Mouse (Mus musculus) myocyte (in vitro differentiated cells): Measurements from ENCODE around the gene Tmc8. TPM values are rescaled to one million over a fixed set of nuclear protein-coding genes. Genes with fewer than 3 reads are reported as not detected.

ENCODE experiments used
- H3K27me3 ChIP-seq: one replicate; pipeline ENCODE4 v1.6.1; 2011; ENCODE audit not compliant: control insufficient read depth, insufficient read depth, insufficient read length
- H3K36me3 ChIP-seq: one replicate; pipeline ENCODE4 v1.6.1; 2011; ENCODE audit not compliant: control insufficient read depth, insufficient read depth
- H3K4me2 ChIP-seq: one replicate; pipeline ENCODE4 v1.6.1; 2011; ENCODE audit warnings: low read depth, control low read depth
- H3K4me3 ChIP-seq: one replicate; pipeline ENCODE4 v1.5.1; 2011; ENCODE audit warnings: mild to moderate bottlenecking, control low read depth, moderate library complexity
- H3K79me2 ChIP-seq: one replicate; pipeline ENCODE4 v1.6.1; 2011; ENCODE audit not compliant: control insufficient read depth, insufficient read depth
- H3ac ChIP-seq: one replicate; pipeline ENCODE4 v1.6.1; 2011; ENCODE audit not compliant: control insufficient read depth, insufficient read length
- CEBPB ChIP-seq: IDR thresholded peaks from 2 replicates; pipeline ENCODE4 v1.6.1; 2011; ENCODE audit warnings: mild to moderate bottlenecking, moderate library complexity; ENCODE audit not compliant: poor library complexity, insufficient read depth, severe bottlenecking
- E2F4 ChIP-seq: IDR thresholded peaks from one replicate; pipeline ENCODE4 v1.6.1; 2011; ENCODE audit warnings: mild to moderate bottlenecking, control low read depth, moderate library complexity; ENCODE audit not compliant: insufficient read depth
- MAX ChIP-seq: IDR thresholded peaks from one replicate; pipeline ENCODE4 v1.6.1; 2011; ENCODE audit warnings: low read depth, mild to moderate bottlenecking, control low read depth
- MYOD1 ChIP-seq, 3 experiments: IDR thresholded peaks; one replicate each; pipeline ENCODE4 v1.6.1; 2011; ENCODE audit warnings: control low read depth in 2 of 3, low read depth in 2 of 3, mild to moderate bottlenecking in 2 of 3, moderate library complexity in 1 of 3; ENCODE audit not compliant: insufficient read length in 2 of 3, control insufficient read depth in 1 of 3
- MYOG ChIP-seq, 3 experiments: IDR thresholded peaks; one replicate each; pipeline ENCODE4 v1.6.1; 2011; ENCODE audit warnings: control low read depth in 2 of 3, low read depth in 2 of 3, mild to moderate bottlenecking in 2 of 3; ENCODE audit not compliant: insufficient read length in 2 of 3, control insufficient read depth in 1 of 3, insufficient read depth in 1 of 3
- POLR2A ChIP-seq: IDR thresholded peaks from one replicate; pipeline ENCODE4 v1.6.1; 2011; ENCODE audit warnings: low read depth, mild to moderate bottlenecking, control low read depth, moderate library complexity; ENCODE audit not compliant: insufficient read length
- POLR2AphosphoS2 ChIP-seq: IDR thresholded peaks from one replicate; pipeline ENCODE4 v1.6.1; 2011; ENCODE audit warnings: low read depth, control low read depth; ENCODE audit not compliant: insufficient read length
- REST ChIP-seq: IDR thresholded peaks from one replicate; pipeline ENCODE4 v1.6.1; 2011; ENCODE audit warnings: mild to moderate bottlenecking, control low read depth, moderate library complexity; ENCODE audit not compliant: insufficient read depth, insufficient read length
- SRF ChIP-seq: IDR thresholded peaks from one replicate; pipeline ENCODE4 v1.6.1; 2011; ENCODE audit warnings: low read depth; ENCODE audit not compliant: control insufficient read depth, insufficient read length
- TCF12 ChIP-seq: IDR thresholded peaks from one replicate; pipeline ENCODE4 v1.6.1; 2011; ENCODE audit warnings: mild to moderate bottlenecking, control low read depth; ENCODE audit not compliant: poor library complexity, insufficient read depth, severe bottlenecking
- TCF3 ChIP-seq: IDR thresholded peaks from one replicate; pipeline ENCODE4 v1.6.1; 2011; ENCODE audit warnings: low read depth, control low read depth; ENCODE audit not compliant: insufficient read length
- USF1 ChIP-seq: IDR thresholded peaks from one replicate; pipeline ENCODE4 v1.6.1; 2011; ENCODE audit warnings: low read depth, mild to moderate bottlenecking, control low read depth, moderate library complexity
- polyA plus RNA-seq: library from polyadenylated mRNA; unstranded; fragments of >200 nt; fragmentation: generic; extraction: Trizol; gene quantifications from one replicate; pipeline ENCODE4 v1.2.1, GENCODE M21; 2012; ENCODE audit warnings: missing spikeins

The Tmc8 gene
- polyA plus RNA-seq, 1 experiment = 0.19 TPM

GRCm38 (mm10) chr11:117797511-117798159 lies 15.8 kb downstream of the Tmc8 start, which contains the start of gene 6030468B19Rik:
6030468B19Rik (plus strand) TSS chr11:117797660.
- Histone ChIP-seq H3K4me3 (no peak within 1 kb of the TSS), H3K27me3 (no peaks in the 10 kb centered on the region)

GRCm38 (mm10) chr11:117798160-117798541 lies 16.3 kb downstream of the Tmc8 start:
- Histone ChIP-seq H3K4me2 (no peak overlapping the region), H3ac (no peak overlapping the region), H3K36me3 (no peaks in the 10 kb centered on the region), H3K79me2 (no peaks in the 10 kb centered on the region), H3K27me3 (no peaks in the 10 kb centered on the region), H3K4me3 (no peak overlapping the region)
- TF ChIP-seq USF1 = no peak
- TF ChIP-seq POLR2AphosphoS2 = no peak
- no peak for TF ChIP-seq SRF
- TF ChIP-seq MAX = no peak
- no peak for TF ChIP-seq TCF3
- TF ChIP-seq REST = no peak
- TF ChIP-seq CEBPB = no peak

More at GRCm38 (mm10) chr11:117797511-117798159, 15.8 kb downstream of the Tmc8 start, which contains the start of gene 6030468B19Rik:
- Histone ChIP-seq H3ac (no peak within 1 kb of the TSS), H3K36me3 (no peaks in the 10 kb centered on the region), H3K4me2 (no peak within 1 kb of the TSS), H3K79me2 (no peaks in the 10 kb centered on the region)
- no peak for TF ChIP-seq E2F4
- peak in 2 of 3 experiments; percentile 35 to 69 for TF ChIP-seq MYOD1 (IDR thresholded peaks at IDR 0.05; ENCODE audit: control insufficient read depth in 1 of 3, insufficient read length in 2 of 3, low read depth in 2 of 3)

- H3K4me3 ChIP-seq = no peak overlapping the region
- no peaks in the 10 kb centered on the region for H3K36me3 ChIP-seq
- no peak for TF ChIP-seq MYOG (IDR thresholded peaks at IDR 0.05; ENCODE audit: control insufficient read depth in 1 of 3, insufficient read depth in 1 of 3, insufficient read length in 2 of 3, low read depth in 2 of 3)
- no peak for TF ChIP-seq E2F4
- TF ChIP-seq POLR2A = no peak
- no peak overlapping the region for H3ac ChIP-seq
- H3K27me3 ChIP-seq = no peaks in the 10 kb centered on the region
- no peak overlapping the region for H3K4me2 ChIP-seq
- no peaks in the 10 kb centered on the region for H3K79me2 ChIP-seq
Measured at GRCm38 (mm10) chr11:117799174-117799573, 17.3 kb downstream of the Tmc8 start.

GRCm38 (mm10) chr11:117800038-117800437 lies 18.2 kb downstream of the Tmc8 start:
- Histone ChIP-seq H3ac (no peak overlapping the region), H3K79me2 (no peaks in the 10 kb centered on the region), H3K4me3 (no peak overlapping the region), H3K36me3 (no peaks in the 10 kb centered on the region), H3K4me2 (no peak overlapping the region), H3K27me3 (no peaks in the 10 kb centered on the region)
- TF ChIP-seq POLR2A = no peak
- no peak for TF ChIP-seq TCF12
- TF ChIP-seq REST = no peak
- no peak for TF ChIP-seq MAX
- no peak for TF ChIP-seq POLR2AphosphoS2
- TF ChIP-seq CEBPB = no peak
- TF ChIP-seq MYOG (IDR thresholded peaks at IDR 0.05; ENCODE audit: control insufficient read depth in 1 of 3, insufficient read depth in 1 of 3, insufficient read length in 2 of 3, low read depth in 2 of 3) = no peak
- no peak for TF ChIP-seq E2F4
- no peak for TF ChIP-seq TCF3
- TF ChIP-seq SRF = no peak
- no peak for TF ChIP-seq USF1
- no peak for TF ChIP-seq MYOD1 (IDR thresholded peaks at IDR 0.05; ENCODE audit: control insufficient read depth in 1 of 3, insufficient read length in 2 of 3, low read depth in 2 of 3)

GRCm38 (mm10) chr11:117801650-117802049 lies 19.8 kb downstream of the Tmc8 start:
- Histone ChIP-seq H3K27me3 (no peaks in the 10 kb centered on the region), H3K79me2 (no peaks in the 10 kb centered on the region), H3K4me2 (peak overlapping the region; percentile 41), H3ac (no peak overlapping the region), H3K4me3 (no peak overlapping the region), H3K36me3 (no peaks in the 10 kb centered on the region)
- TF ChIP-seq MYOD1 (IDR thresholded peaks at IDR 0.05; ENCODE audit: control insufficient read depth in 1 of 3, insufficient read length in 2 of 3, low read depth in 2 of 3) (peak; percentile 5 to 80 (median 72)), USF1 (no peak), MYOG (IDR thresholded peaks at IDR 0.05; ENCODE audit: control insufficient read depth in 1 of 3, insufficient read depth in 1 of 3, insufficient read length in 2 of 3, low read depth in 2 of 3) (peak in 2 of 3 experiments; percentile 67), TCF3 (no peak), POLR2A (no peak)
